Mouse (Mus musculus): ENCODE measurements around the gene Frmpd1. TPM values are rescaled to one million over a fixed set of nuclear protein-coding genes. Genes with fewer than 3 reads are reported as not detected.

The Frmpd1 gene
- 2.8 and 3.9 TPM in 2 replicates for polyA plus RNA-seq (2012; rRNA removed)

DNA sequence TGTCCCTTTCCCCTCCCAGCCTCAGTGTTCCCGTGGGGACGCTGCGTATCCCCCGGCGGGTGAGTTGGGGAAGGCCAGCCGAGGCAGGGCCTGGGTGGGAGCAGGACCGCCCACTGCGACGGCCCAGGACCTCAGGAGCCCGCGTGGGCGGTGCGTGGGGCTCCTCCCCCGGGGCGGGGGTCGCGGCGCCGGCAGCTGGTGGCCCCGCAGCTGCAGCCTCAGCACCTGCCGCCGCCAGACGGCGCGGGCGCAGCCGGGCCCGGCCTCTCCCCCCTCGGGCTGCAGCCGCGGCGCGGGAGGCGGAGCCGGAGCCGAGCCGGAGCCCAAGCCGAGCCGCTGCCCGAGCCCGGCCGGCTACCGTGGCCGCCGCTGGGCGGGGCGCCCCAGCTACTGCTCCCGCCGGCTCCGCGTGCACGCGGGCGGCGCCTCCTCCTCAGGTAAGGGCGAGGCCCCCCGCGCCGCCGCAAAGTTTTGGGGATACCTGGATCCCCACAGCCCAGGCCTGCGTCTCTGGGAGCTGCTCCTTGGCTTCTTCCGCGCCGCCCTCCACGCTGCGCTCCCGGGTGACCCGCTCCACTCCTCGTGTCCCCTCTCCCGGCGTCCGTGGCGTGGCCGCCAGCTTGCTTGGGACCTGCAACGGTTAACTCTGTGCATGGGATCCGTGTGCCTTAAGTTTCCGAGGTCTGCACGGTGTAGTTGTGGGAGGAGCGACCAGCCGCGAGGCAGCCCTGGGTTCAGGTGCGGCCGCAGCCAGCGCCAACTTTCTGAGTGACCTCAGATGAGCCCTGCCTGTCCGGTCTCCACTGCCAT lies at the start of gene Frmpd1:
TSS of gene Frmpd1 (plus strand) at position 355 of the 810 bp plus-strand sequence.
- peak; percentile 48 for DNase-seq
- TF ChIP-seq POLR2A (IDR thresholded peaks at IDR 0.05; ENCODE audit: borderline replicate concordance, extremely low read depth, low read depth, low read length) (no peak), CTCF (IDR thresholded peaks at IDR 0.05; ENCODE audit: insufficient read depth, low read length) (no peak)
- Histone ChIP-seq H3K4me3 (replicated peaks; ENCODE audit: extremely low read depth, low read depth, low read length) (peak within 1 kb of the TSS; percentile 49), H3K4me1 (ENCODE audit: control insufficient read depth, insufficient read depth, low read length) (no peaks in the 10 kb centered on the region; the same call in 1 of the 2 replicates)
- WGBS, result under 1% methylated on average over 82 of the region's 85 CpGs

DNA sequence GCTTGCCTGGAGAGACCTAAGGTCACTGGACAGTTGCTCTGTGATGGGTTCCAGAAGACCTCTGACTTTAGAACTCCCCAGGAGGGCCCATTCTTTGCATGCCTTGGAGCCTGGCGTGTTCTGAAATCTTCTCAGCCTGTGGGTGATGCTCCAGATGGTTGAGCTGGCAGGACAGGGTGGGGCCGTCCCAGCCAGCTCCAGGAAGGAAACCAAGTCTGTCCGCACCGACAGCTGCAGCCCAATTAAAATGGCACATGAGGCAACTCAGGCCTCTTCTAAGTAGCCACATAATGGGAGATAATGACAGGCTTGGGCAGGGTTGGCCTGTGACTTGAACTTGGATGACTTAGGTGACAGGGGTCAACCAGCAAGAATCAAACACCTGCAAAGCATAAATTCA lies 47.0 kb upstream of the Frmpd1 start:
- Histone ChIP-seq H3K4me3 (replicated peaks; ENCODE audit: extremely low read depth, low read depth, low read length) (no peak overlapping the region), H3K4me1 (ENCODE audit: control insufficient read depth, insufficient read depth, low read length) (no peaks in the 10 kb centered on the region)
- TF ChIP-seq POLR2A (IDR thresholded peaks at IDR 0.05; ENCODE audit: borderline replicate concordance, extremely low read depth, low read depth, low read length), result no peak
- no peak for TF ChIP-seq CTCF (IDR thresholded peaks at IDR 0.05; ENCODE audit: insufficient read depth, low read length)
- no peak for DNase-seq
- 35% methylated on average over 4 of the region's 4 CpGs for WGBS

DNA sequence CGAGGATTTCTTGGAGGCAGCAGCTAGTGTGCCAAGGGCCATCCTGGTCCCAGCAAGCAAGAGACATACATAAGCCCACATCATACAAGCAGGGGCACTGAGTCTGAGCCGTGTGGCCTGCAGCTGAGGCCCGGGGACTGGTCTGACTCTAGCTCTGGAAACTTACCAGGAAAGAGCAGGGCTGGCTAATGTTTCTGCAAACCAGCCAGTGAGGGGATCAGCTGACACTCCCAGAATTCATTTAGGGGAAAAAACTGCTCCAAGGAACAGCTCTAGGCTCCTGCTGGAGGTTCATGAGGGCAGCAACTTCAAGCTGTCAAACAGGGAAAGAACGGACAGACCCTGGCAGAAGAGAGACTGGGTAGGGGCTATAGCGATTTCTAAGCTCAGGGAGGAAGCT lies 42.8 kb upstream of the Frmpd1 start:
- 59% methylated on average over 5 of the region's 5 CpGs for WGBS
- Histone ChIP-seq H3K4me1 (ENCODE audit: control insufficient read depth, insufficient read depth, low read length) (no peaks in the 10 kb centered on the region), H3K4me3 (replicated peaks; ENCODE audit: extremely low read depth, low read depth, low read length) (no peak overlapping the region)
- no peak for TF ChIP-seq POLR2A (IDR thresholded peaks at IDR 0.05; ENCODE audit: borderline replicate concordance, extremely low read depth, low read depth, low read length)
- DNase-seq, result no peak

DNA sequence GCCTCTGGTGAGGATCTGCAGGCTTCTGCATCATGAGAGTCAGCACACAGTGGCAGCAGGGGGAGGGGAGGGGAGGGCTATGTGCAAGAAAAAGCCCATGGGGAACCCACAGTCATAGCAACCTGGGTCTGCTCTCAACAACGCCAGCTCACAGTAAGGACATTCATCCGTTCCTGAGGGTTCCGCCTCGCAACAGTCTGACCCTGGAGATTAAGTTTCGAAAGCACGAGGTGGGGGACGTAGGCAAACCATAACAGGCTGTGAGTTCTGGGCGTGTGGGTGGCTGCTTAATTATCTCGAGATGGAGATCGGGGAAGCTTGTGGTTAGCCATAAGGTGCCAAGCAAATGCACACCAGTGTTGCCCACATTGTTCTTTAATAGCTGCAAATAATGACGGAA lies 42.3 kb upstream of the Frmpd1 start:
- WGBS, result 38% methylated on average over 11 of the region's 11 CpGs
- TF ChIP-seq CTCF (IDR thresholded peaks at IDR 0.05; ENCODE audit: insufficient read depth, low read length), result no peak
- TF ChIP-seq POLR2A (IDR thresholded peaks at IDR 0.05; ENCODE audit: borderline replicate concordance, extremely low read depth, low read depth, low read length), result no peak
- H3K4me1 ChIP-seq (ENCODE audit: control insufficient read depth, insufficient read depth, low read length), result no peaks in the 10 kb centered on the region
- no peak for DNase-seq
- H3K4me3 ChIP-seq (replicated peaks; ENCODE audit: extremely low read depth, low read depth, low read length), result no peak overlapping the region

DNA sequence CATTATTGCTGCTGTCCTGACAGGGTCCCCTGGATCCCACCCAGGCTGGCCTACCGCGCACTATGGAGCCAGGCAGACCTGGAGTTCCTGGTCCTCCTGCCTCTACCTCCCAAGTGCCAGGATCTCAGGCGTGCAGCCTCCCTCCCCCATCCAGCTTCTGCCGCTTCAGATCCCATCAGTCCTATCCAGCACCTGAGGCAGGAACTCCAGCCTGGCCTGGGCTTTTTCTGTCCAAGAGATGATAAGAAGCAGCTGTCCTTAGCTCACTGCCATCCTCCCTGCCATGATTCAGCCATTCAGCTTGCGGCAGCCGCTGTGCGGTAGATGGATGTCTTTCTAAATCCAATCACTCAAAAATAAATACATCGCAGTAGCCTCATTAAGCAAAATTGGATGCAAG lies 41.7 kb upstream of the Frmpd1 start:
- 53% methylated on average over 8 of the region's 8 CpGs for WGBS
- DNase-seq, result no peak
- Histone ChIP-seq H3K4me1 (ENCODE audit: control insufficient read depth, insufficient read depth, low read length) (no peaks in the 10 kb centered on the region), H3K4me3 (replicated peaks; ENCODE audit: extremely low read depth, low read depth, low read length) (no peak overlapping the region)
- TF ChIP-seq POLR2A (IDR thresholded peaks at IDR 0.05; ENCODE audit: borderline replicate concordance, extremely low read depth, low read depth, low read length) (no peak), CTCF (IDR thresholded peaks at IDR 0.05; ENCODE audit: insufficient read depth, low read length) (no peak)

DNA sequence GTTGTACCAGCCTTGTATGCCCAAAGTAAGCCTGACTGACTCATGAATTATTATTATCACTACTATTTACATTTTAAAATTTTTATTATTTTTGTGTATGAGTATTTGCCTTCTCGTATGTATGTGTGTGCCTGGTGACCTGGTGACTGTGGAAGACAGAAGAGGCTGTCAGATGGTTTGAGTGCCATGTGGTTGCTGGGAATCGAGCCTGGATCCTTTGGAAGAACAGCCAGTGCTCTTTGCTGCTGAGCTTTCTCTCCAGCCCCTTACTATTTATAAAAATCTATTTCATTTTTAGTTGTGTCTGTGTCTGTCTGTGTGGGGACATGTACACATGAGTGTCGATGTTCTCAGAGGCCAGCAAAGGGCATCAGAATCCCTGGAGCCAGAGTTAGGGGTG lies 28.2 kb upstream of the Frmpd1 start:
- H3K4me1 ChIP-seq (ENCODE audit: control insufficient read depth, insufficient read depth, low read length), result no peaks in the 10 kb centered on the region
- no peak for TF ChIP-seq POLR2A (IDR thresholded peaks at IDR 0.05; ENCODE audit: borderline replicate concordance, extremely low read depth, low read depth, low read length)
- no peak for TF ChIP-seq CTCF (IDR thresholded peaks at IDR 0.05; ENCODE audit: insufficient read depth, low read length)
- H3K4me3 ChIP-seq (replicated peaks; ENCODE audit: extremely low read depth, low read depth, low read length), result no peak overlapping the region
- WGBS, result 68% methylated on average over 3 of the region's 3 CpGs
- DNase-seq, result no peak

DNA sequence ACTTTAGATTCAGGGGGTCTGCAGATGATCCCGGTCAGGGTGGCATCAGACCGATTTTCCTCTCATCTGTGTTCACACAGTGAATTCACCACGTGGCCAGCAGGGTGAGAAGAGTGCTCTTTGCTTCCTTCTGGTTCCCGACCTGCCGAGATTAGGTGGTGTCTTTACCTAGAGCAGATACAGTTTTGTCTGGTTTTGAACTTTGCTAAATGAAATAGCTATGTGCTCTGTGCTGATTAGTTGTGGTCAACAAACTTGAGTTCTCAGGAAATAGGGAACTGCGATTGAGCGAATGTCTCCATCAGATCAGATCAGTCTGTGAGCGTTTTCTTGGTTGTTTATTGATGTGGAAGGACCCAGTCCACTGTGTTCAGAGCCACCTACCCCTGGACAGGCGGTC lies 26.1 kb upstream of the Frmpd1 start:
- WGBS, result 64% methylated on average over 9 of the region's 9 CpGs
- TF ChIP-seq POLR2A (IDR thresholded peaks at IDR 0.05; ENCODE audit: borderline replicate concordance, extremely low read depth, low read depth, low read length), result no peak
- no peak for TF ChIP-seq CTCF (IDR thresholded peaks at IDR 0.05; ENCODE audit: insufficient read depth, low read length)
- no peak overlapping the region for H3K4me3 ChIP-seq (replicated peaks; ENCODE audit: extremely low read depth, low read depth, low read length)
- DNase-seq, result no peak
- H3K4me1 ChIP-seq (ENCODE audit: control insufficient read depth, insufficient read depth, low read length), result no peaks in the 10 kb centered on the region

DNA sequence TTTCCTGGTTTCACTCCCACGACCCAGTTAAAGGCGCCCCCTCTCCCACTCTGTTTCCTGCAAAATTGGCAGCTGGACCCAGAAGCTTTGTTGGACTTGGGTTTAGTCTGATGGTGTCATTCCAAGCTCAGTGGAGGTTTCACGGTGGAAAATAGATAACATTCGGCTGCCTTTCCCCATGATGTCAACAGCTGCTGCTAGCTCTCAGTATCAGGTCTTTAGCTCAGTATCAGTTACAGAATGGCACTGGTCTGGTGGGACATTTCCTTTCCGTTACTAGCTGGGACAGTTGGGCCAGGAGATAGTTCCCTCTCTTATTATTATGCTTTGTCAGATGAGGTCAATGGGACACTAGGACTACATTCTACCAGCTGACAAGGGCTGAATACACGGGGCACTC lies 23.9 kb upstream of the Frmpd1 start:
- 50% methylated on average over 6 of the region's 6 CpGs for WGBS
- H3K4me1 ChIP-seq (ENCODE audit: control insufficient read depth, insufficient read depth, low read length), result no peaks in the 10 kb centered on the region
- H3K4me3 ChIP-seq (replicated peaks; ENCODE audit: extremely low read depth, low read depth, low read length), result no peak overlapping the region
- TF ChIP-seq POLR2A (IDR thresholded peaks at IDR 0.05; ENCODE audit: borderline replicate concordance, extremely low read depth, low read depth, low read length) (no peak), CTCF (IDR thresholded peaks at IDR 0.05; ENCODE audit: insufficient read depth, low read length) (no peak)
- DNase-seq, result no peak

DNA sequence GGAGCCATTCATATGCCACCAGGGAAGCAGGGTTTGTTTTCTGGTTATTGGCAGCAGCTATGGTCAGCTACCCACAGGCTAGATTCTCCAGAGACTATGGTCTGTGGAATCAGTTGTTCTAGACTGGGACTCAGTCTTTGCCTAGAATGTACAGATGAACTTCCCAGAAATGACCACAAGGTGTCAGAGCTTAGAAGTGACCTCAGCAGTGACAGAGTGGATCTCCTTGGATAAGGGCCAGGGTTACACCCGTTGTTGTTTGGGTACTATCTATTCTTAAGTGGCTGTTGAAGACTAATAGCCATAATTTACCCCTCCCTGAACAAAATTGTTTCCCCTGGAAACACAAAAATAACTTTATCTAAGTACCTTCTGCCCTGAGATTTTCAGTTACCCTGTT lies 21.0 kb upstream of the Frmpd1 start:
- no peak for TF ChIP-seq CTCF (IDR thresholded peaks at IDR 0.05; ENCODE audit: insufficient read depth, low read length)
- TF ChIP-seq POLR2A (IDR thresholded peaks at IDR 0.05; ENCODE audit: borderline replicate concordance, extremely low read depth, low read depth, low read length), result no peak
- 0% methylated on average over 1 of the region's 1 CpGs for WGBS
- H3K4me1 ChIP-seq (ENCODE audit: control insufficient read depth, insufficient read depth, low read length), result no peaks in the 10 kb centered on the region
- DNase-seq, result no peak
- H3K4me3 ChIP-seq (replicated peaks; ENCODE audit: extremely low read depth, low read depth, low read length), result no peak overlapping the region

DNA sequence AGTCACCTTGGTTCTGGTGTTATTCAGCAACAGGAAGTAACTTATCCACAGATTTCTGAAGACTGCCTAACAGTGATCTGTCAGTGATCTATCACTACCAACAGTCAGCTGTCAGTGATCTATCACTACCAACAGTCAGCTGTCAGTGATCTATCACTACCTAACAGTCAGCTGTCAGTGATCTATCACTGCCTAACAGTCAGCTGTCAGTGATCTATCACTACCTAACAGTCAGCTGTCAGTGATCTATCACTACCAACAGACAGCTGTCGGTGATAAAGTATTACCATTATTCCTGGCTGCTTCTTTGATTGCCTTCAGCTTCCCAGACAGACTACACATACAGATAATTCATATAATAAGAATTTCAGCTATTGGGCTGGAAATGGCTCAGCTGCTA lies 19.2 kb upstream of the Frmpd1 start:
- no peaks in the 10 kb centered on the region for H3K4me1 ChIP-seq (ENCODE audit: control insufficient read depth, insufficient read depth, low read length)
- no peak overlapping the region for H3K4me3 ChIP-seq (replicated peaks; ENCODE audit: extremely low read depth, low read depth, low read length)
- no peak for DNase-seq
- 71% methylated on average over 1 of the region's 1 CpGs for WGBS
- no peak for TF ChIP-seq POLR2A (IDR thresholded peaks at IDR 0.05; ENCODE audit: borderline replicate concordance, extremely low read depth, low read depth, low read length)
- TF ChIP-seq CTCF (IDR thresholded peaks at IDR 0.05; ENCODE audit: insufficient read depth, low read length), result no peak
